Mouse (Mus musculus) cerebellum, adult 8-10 months (tissue): ENCODE measurements around the gene Trp63.
"Not testable (repeated sequence)": the region's sequence is repeated elsewhere in the genome, so short reads cannot be mapped to it uniquely, and the experiment has no call there.

Source experiments
- DNase-seq: peaks from one replicate; pipeline ENCODE4 v3.0.0; 2022

The Trp63 gene

DNA sequence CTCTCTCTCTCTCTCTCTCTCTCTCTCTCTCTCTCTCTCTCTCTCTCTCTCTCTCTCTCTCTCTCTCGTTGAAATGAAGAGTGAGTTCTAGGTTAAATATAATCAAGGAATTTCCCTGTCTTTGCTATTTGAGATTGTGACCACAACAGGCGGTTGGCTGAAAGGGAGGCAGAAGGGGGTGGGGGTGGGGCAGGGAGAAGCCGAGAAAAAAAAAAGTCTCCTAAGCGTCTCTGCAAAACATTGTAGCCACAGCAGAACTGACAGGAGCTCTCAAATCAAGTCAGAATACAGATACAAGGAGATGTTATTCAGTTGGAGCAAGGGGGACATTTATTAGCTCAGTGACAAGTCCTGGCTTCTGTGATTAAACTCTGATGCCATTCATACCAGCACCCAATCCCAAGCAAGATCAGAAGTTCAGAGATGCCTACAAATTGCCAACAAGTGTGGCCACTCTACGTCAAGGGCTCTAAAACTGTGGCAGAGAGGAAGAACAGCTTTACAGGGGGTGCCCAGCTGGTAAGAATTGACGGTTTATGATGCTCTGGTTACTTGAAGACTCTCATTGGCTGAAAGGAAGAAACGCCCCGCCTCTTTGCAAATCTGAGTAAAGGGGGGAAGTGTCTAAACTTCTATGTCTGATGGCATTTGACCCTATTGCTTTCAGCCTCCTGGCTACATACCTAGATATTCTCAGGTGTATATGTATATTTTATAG, at the start of gene Trp63:
Gene Trp63, plus strand, starts transcription at position 233 of the 718 bp plus-strand sequence.
- DNase-seq, result no peak

DNA sequence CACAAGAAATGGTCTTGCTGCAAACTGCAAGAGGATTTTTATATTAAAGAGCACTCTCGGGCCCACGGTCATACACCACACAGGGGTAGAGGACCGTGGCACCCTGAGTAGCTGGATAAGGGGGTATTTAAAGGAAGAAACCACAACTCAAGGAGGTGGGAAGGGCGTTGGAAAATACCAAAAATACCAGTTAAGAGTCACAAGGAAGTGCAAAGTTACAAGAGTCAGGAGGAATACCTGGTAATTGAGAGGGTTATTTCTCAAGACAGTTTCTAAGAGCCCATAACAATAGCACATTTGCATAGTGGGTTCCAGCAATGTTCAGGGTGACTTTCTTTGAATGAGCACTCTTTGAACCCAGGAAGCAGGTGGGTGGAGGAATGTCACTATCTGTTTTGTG, 38.8 kb upstream of the Trp63 start:
- not testable (repeated sequence) for DNase-seq

DNA sequence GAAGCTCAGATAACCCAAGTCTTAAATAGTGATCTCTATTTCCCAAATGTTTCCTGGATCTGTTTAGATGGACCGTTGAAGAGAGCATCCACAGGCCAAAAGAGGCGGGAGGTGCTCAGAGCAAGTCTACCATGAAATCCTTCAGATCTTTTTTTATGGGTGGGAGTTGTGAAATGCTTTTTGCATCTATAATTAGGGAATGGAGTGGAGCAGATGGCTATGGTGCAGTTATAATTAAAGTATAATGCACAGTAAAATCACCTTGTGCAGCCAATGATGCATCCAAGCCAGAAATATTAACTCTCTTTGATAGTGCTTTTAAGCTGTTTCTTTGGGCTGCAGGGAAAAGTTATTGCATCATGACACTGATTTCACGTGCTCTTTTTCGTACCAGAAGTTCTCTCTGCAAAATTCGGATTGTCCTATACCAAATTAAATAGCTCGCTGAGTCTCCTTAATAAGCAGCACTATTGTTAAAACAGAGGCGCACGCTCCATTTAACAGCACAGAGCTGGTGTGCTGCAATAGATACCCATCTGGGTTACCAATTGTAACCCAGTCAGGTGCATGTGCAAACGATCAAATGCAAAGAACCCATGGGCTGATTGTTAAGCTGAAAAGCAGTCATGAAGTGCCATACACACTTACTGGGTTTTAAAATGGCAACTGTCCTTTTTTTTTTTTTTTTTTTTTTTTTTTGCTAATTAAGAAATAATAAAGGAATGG, 22.9 kb upstream of the Trp63 start:
- DNase-seq, result no peak

DNA sequence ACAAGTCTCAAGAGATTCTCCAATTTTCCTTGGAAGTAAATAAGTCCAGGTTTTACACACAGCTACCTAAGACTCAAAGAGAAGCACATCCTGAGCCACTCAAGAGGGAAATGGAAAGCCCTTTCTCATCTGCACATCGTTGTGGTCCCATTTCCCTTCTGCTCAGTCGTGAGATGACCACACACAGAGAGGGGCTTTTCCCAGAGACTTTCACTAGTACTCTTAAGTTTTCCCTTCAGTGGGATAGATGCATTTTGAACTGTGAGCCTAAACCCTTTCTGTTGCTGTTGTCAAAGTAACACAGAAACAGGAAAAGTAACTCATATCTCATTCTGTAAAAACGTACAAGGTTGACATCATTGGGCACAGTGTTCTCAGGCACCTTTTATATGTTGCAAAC, 20.4 kb upstream of the Trp63 start:
- no peak for DNase-seq

DNA sequence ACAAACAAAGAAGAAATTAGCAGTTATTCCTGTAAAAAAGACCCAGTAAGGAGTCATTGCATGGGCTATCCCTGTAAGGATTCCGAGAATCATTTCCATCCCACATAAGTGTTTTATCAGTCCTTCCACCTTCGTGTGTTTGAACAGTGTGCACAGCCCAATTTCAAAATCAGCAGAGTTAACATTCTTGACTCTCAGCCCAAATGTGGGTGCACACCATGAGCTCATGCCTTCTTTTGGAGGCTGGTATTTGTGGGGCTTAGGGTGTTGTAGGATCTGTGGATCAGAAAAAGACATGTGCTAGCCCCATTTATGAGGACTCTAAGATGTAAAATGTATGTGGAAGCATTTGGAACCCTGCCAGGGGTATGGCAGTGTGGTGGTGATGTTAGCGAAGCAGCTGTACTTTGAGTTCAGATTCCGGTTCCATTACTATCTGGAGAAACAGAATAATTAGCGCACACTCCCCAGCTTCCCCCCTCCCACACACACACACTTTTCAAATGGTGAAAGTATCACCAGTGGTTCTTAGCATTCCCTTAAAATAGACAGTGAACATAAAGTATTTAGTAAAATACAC, 9.6 kb upstream of the Trp63 start:
- no peak for DNase-seq

DNA sequence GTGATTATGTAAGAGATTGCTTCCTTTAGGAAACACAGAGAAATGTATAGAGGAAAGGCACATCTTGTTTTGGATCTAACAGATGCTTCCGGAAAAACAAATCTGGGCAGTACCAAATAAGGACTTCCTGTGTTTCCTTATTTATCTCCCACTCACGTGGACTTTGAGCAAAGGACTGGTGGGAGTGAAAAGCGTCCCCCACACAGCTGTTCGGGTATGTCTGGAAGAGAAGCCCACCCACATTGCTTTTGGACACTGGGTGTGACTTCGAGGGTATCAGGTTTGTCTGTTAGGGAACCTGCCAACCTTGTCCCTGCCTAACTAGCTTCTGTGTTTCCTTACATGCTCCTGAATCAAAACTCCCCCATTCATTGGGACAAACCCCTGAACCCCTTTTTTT, 3.2 kb upstream of the Trp63 start:
- no peak for DNase-seq

DNA sequence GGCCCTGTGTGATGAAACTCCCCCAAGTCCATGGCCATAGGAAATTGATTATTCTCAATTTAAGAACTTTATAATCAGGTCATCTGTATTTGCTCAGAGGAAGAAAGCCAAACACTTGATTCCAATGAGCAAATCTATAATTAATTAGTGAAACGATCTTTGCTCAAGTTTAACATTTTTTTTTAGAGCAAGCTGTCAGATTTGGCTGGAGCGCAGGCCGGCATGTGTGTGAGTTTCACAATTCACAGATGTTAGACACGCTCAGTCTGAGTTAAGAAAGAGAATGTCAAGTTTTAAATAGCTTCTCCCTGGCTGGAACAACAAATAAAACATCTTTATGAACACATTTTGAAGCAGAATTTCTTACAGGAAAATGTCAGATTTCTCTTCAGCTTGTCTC, 1.0 kb upstream of the Trp63 start:
- no peak for DNase-seq

DNA sequence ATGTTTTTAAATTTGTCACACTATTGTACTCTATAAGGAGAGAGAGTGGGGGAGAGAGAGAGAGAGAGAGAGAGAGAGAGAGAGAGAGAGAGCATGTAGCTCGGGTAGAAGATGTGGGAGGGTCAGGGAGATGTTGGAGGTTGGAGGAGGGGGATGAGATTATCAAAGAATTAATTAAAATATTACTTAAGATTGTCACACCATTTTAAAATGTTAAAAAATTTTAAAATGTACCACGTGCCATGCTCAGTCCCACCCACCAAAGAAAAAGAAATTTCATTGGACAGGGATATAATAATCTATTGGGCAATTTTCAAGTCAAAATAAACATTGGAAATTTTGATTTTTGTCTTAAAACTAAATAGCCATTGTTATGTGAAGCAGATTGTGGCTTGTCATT, 1.0 kb downstream of the Trp63 start:
- DNase-seq, result no peak

DNA sequence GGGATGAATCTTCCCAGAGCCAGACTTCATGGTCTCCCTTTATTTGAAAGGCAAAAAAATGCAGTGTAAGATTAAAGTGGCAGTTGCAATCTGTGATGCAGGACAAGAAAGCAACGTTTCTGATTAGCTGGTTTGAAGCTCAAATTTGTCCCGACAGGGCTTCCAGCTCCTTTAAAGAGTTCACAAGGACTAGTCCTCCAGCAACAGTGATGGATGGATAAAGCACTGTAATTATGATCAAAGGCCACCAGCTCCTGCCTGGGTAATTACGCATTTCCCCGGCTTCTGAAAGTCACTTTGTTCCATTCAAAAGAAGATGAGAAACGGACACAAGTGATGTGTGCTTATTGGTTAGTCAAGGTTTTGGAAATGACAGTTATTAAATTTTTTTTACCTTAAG, 7.0 kb downstream of the Trp63 start:
- DNase-seq, result no peak

DNA sequence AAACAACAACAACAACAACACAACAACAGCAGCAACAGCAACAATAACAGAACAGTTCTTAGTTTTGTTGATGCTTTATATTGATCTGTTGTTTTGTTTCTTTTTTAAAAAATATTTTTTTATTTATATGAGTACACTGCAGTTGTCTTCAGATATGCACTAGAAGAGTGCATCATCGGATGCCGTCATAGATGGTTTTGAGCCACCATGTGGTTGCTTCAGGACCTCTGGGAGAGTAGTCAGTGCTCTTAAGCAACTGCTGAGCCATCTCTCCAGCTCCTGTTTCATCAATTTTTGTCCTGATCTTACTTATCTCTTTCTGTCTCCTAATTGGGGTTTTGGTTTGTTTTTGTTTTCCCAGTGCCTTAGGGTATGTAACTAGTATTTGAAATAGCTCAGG, 17.7 kb downstream of the Trp63 start:
- DNase-seq, result no peak

DNA sequence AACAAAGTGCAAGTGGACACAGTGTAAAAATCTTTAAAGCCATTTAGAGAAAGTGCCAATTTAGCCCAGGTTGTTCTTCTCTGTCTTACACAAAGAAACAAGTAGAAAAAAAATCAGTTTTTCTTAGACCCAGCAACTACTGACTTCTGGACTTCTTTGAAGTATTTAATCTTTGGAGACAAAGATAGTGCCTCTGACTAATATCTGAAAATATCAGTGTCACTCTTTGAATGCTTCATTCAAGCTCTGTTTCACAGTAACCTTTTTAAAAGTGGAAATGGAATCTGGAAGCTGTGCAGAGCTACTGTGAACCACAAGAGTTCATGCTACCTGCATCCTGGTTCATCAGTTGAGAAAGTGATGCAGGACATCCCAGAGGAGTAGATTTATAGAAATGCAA, 22.7 kb downstream of the Trp63 start:
- no peak for DNase-seq

DNA sequence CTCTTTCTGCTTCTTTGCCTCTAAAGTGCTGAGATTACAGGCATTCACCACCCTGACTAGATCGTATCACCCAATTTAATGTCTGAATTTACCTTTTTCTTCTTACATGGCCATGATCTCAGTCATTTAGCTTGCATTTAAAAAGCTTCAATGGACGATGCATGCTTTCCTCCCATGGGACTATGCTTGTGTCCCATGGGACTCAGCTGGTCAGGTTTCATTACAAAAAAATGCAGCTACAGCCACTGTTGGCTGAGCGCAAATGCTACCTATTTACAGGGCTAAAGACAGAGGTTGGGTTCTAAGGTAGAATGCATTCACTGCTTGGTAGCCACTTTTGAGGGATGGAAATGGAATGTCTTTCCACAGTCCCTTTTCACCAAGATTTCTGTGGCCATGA, 32.2 kb downstream of the Trp63 start:
- DNase-seq, result no peak

DNA sequence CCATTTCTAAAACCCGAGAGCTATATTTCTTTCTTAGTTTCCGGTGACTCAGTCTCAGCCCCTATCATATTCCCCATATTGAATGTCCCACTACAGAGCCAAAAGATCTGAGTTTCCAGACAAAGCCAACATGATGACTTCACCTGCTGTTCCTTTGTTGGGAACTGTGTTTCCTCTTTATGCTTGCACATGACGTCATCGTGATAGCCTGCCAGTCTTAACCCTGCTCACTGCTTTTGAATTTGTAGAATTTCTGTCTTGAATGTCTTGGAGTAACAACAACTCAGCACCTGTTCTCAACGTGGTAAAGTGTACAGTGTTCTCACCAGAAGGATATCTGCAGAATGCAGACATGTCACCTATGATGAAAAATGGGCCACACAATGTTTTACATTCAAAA, 39.6 kb downstream of the Trp63 start:
- DNase-seq, result no peak

DNA sequence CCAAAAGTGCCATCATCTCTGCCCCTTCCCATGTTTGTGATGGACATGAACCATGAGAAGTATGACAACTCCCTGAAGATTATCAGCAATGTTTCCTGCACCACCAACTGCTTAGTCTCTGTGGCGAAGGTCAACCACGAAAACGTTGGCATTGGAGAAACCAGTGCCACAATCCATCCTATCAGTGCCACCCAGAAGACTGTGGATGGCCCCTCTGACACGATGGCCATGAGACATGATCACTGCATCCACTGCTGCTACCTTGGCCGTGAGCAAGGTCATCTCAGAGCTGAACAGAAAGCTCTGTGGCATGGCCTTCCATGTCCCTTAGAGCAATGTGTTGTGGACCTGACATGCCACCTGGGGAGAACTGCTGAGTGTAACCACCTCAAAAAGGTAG, 43.4 kb downstream of the Trp63 start:
- no peak for DNase-seq

DNA sequence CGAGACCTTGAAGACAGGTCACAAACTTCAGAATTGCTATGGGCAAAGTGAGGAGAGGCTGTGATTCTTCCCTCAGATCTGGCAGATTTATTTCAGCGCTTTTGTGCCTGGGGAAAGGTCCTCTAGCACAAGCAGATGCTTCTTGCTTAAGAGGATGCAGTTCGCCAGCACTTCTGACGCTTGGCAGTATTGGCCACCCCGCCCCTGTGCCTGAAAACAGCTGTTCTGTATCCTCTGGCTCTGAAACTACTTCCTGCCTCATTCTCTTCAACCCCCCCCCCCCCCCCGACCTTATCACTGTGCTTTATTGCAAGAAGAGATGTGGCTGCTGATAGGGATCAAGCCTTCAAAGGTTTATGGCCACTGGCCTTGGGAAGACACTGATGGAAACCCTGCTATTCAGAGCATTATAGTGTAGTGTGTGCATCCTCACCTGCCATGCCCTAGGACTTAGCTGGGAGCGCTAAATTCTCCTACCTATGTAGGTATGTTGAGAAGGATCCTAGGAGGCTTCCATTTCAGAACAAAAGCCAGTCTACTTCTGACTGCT, 44.5 kb downstream of the Trp63 start:
- DNase-seq, result no peak

DNA sequence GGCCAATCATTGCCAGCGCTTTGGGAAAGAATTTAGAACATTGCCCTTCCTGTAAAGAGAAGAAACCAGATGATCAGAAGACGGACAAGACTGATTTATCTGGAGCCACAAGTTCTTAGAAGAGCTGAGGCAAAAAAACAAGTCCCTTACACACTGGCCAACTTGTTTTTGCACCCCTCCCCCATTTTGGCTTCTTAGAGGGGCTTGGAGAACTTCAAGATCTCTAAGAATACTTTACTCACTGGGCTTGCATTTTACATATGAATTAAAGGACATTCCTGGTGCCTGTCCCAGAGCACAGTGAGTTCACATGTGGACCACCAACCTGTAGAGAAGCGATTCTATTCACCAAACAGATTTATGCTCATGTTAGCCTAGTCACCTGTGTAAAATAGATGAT, 53.3 kb downstream of the Trp63 start:
- DNase-seq, result no peak

DNA sequence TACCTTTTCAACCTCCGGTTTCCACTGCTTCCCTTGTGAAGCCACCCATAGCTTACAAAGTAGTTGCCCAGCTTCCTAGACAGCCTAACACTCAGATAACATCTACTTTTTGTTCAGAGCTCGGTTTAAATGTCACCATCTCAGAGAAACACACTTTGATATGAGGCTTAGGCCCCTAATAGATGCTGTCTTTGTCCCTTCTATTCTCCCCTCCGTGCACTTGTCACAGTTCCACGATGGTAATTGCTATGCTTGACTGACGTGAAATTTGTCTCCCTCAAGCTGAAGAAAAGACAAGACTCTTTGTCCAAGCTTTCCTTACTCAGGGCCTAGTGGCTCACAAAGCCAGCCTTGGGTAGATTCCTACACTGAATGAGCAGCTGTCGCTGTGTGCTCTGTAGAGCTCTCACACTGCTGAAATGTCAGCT, 54.1 kb downstream of the Trp63 start:
- DNase-seq, result no peak

DNA sequence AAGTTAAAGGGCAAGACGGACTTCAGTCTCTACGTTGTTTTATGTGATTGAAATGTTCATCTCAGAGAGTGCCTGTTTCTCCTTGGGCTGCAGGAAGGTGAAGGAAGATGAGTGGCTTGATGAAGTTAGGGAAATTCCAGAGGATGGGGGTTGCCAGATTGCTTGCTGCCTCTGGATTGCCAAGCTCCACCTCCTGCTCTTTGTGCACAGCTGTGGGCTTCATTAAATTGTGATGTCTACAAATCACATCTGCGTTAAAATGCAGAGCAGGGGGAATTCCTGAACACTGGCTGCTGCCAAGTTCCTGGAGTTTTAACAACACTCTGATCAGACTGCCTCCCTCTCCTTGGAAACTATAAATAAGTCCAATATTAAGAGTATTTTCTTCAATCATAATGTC, 63.2 kb downstream of the Trp63 start:
- DNase-seq, result no peak

DNA sequence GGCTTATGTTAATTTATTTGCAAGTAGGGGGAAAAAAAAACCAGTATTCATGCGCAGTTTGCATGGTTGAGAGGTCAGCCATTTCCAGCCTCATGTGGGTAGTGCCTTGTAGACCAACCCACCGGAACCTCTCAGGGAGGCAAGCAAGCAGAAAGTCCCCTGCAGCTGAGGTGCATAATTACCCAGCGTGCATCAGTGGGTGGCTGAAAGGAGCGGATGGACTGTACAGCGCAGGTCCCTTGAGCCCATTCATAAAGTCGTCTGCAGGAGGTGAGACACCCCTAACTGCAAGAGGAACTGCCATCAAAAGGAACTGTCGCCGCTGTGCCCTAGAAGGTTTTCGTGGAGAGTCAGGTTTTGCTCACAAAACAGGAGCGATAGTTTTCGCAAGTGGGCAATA, 68.3 kb downstream of the Trp63 start:
- no peak for DNase-seq

DNA sequence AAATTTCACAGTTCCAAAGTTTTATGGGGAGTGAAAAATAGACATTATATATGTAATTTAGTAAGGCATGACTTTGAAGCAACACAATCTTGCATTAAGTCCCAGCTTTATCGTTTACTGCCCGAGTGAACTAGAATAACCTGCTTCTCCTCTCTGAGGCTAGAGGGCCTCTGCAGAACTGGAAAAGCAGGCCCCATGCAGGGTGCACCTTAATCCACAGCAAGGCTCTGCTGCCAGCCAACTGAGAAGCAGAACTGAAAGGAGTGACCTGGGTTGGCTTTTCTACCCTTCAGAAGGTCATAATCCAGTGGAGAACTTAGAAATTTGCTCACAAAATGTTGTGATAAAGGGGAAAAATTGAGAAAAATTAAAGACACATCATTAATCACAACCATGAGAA, 74.5 kb downstream of the Trp63 start:
- no peak for DNase-seq

DNA sequence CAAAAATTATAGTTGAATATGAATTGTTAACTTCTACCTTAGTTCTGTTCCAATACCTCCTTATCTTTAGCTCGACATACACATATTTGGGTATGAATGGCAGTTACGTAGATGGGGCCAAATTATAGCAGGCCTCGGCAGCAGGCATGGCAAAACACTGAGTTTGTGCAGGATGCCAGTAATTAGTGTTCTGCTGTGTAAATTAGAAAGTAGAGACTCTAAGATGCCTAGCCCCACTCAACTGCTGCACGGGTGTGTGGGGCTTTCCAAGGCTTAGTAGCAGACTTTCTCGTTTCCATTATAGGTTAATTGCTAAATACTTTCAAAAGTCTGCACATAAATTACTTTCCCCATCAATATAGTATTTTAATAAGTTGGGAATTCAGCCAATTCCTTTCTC, 82.0 kb downstream of the Trp63 start:
- no peak for DNase-seq

DNA sequence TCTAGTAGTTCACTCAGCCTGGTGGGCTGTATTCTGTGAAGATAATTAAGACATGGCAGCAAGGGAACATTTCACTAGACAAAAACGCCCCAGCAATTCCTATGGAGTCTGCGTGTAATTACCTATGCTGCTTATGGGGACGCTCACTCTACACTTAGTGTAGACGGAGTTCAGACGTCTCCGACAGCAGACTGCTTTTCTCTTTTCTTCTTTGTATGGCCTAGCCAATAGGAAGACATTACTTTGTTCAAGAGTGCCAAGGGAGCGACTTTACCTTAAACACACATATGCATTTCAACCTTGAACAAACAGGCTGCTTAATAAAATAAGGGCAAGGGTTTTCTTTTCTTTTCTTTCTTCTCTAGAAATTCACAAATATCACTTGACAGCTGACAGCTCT, 91.0 kb downstream of the Trp63 start:
- DNase-seq, result no peak

DNA sequence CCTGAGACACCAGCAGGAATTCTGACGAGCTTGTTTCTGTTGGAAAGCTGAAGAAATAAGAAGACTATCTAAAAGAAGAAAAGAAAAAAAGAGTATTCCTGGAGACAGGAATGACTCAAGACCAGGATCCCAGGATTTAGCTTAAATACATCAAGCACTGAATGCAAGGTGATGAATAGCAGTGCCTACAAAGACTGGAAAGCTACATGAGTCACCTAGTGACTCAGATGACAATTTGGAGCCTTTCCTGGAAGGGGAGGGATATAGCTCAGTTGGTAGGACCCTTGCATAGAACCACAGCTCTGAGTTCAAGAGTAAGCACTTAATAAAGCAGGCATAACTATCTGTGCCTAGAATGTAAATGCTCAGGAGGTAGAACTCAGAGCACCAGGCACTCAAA, 93.9 kb downstream of the Trp63 start:
- no peak for DNase-seq

DNA sequence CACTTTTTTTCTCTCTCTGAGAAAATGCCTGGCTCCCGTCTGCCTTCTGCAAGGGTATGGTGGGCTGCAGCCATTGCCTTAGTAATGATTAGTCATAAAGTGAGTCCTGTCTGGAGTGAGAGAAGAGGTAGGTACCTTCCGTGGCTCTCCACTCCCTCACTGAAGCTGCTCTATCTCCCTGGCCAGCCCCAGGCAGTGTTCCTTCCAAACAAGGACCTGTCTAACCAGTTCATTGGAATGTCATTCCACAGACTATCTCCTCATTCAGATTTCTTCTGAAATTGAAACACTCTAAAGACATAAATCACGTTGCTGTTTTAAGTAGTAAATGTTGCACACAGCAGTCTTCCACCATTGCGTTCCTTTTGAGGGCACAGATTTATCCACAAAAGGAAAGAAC, 96.4 kb downstream of the Trp63 start:
- DNase-seq, result no peak
